Mouse (Mus musculus): ENCODE data around the gene Mecp2. TPM values are rescaled to one million over a fixed set of nuclear protein-coding genes. Genes with fewer than 3 reads are reported as not detected.

The Mecp2 gene
- polyA plus RNA-seq, 1 experiment from 2014 or later: 15.1 TPM

- H3K9me3 ChIP-seq: no peaks in the 10 kb centered on the region
- peak overlapping the region; percentile 92 for H3K27ac ChIP-seq
- no peaks in the 10 kb centered on the region for H3K27me3 ChIP-seq
- H3K4me2 ChIP-seq: peak overlapping the region; percentile 53
- H3K4me3 ChIP-seq: peak overlapping the region; percentile 65
- 23% methylated on average over 25 of the region's 56 CpGs for WGBS
- 0 out of 2 replicates have a peak, but pooled peaks cover 3% of the 10 kb centered on the region for H3K4me1 ChIP-seq
- peak; percentile 84 for ATAC-seq (ENCODE audit: borderline replicate concordance, extremely low read depth, low FRiP score, low TSS enrichment)
- H3K36me3 ChIP-seq: no peaks in the 10 kb centered on the region
- H3K9ac ChIP-seq: peak overlapping the region; percentile 66
Observed at GRCm38 (mm10) chrX:74084946-74085498, 50.1 kb downstream of the Mecp2 start.

GRCm38 (mm10) chrX:74084276-74084837 lies 50.8 kb downstream of the Mecp2 start:
- H3K4me1 ChIP-seq: 0 out of 2 replicates have a peak, but pooled peaks cover 3% of the 10 kb centered on the region
- H3K9ac ChIP-seq: peak overlapping the region; percentile 66
- H3K36me3 ChIP-seq: no peaks in the 10 kb centered on the region
- 22% methylated on average over 17 of the region's 17 CpGs for WGBS
- H3K27ac ChIP-seq: peak overlapping the region; percentile 92
- H3K4me2 ChIP-seq: peak overlapping the region; percentile 53
- H3K9me3 ChIP-seq: no peaks in the 10 kb centered on the region
- H3K27me3 ChIP-seq: no peaks in the 10 kb centered on the region
- no peak for ATAC-seq (ENCODE audit: borderline replicate concordance, extremely low read depth, low FRiP score, low TSS enrichment)
- H3K4me3 ChIP-seq: peak overlapping the region; percentile 65

GRCm38 (mm10) chrX:74070794-74071193 lies 64.4 kb downstream of the Mecp2 start:
- Histone ChIP-seq H3K27ac (no peak overlapping the region), H3K36me3 (no peaks in the 10 kb centered on the region), H3K4me2 (no peak overlapping the region), H3K4me1 (no peaks in the 10 kb centered on the region), H3K9ac (no peak overlapping the region), H3K4me3 (no peak overlapping the region), H3K9me3 (no peaks in the 10 kb centered on the region), H3K27me3 (no peaks in the 10 kb centered on the region)
- ATAC-seq (ENCODE audit: borderline replicate concordance, extremely low read depth, low FRiP score, low TSS enrichment): no peak

- H3K27ac ChIP-seq: no peak overlapping the region
- WGBS: 69% methylated on average over 9 of the region's 9 CpGs
Observed at GRCm38 (mm10) chrX:74067891-74068290, 67.3 kb downstream of the Mecp2 start.

GRCm38 (mm10) chrX:74045107-74045506 lies 90.1 kb downstream of the Mecp2 start:
- ATAC-seq (ENCODE audit: borderline replicate concordance, extremely low read depth, low FRiP score, low TSS enrichment): no peak
- no peaks in the 10 kb centered on the region for H3K9me3 ChIP-seq
- 26% methylated on average over 1 of the region's 1 CpGs for WGBS

More at GRCm38 (mm10) chrX:74067891-74068290, 67.3 kb downstream of the Mecp2 start:
- no peak overlapping the region for H3K4me3 ChIP-seq
- H3K9ac ChIP-seq: no peak overlapping the region
- no peaks in the 10 kb centered on the region for H3K27me3 ChIP-seq
- no peak overlapping the region for H3K4me2 ChIP-seq
- H3K9me3 ChIP-seq: no peaks in the 10 kb centered on the region
- H3K36me3 ChIP-seq: no peaks in the 10 kb centered on the region
- no peaks in the 10 kb centered on the region for H3K4me1 ChIP-seq
- no peak for ATAC-seq (ENCODE audit: borderline replicate concordance, extremely low read depth, low FRiP score, low TSS enrichment)

GRCm38 (mm10) chrX:74037702-74038375 lies 97.3 kb downstream of the Mecp2 start:
- no peak for ATAC-seq (ENCODE audit: borderline replicate concordance, extremely low read depth, low FRiP score, low TSS enrichment)
- no peaks in the 10 kb centered on the region; the same call in 1 of the 2 replicates for H3K27me3 ChIP-seq
- H3K4me3 ChIP-seq: no peak overlapping the region
- no peak overlapping the region for H3K4me2 ChIP-seq
- H3K36me3 ChIP-seq: peaks cover 6% of the 10 kb centered on the region; the same call in 1 of the 2 replicates
- H3K4me1 ChIP-seq: no peaks in the 10 kb centered on the region
- H3K9ac ChIP-seq: no peak overlapping the region
- no peak overlapping the region for H3K27ac ChIP-seq
- WGBS: 83% methylated on average over 5 of the region's 5 CpGs
- no peaks in the 10 kb centered on the region for H3K9me3 ChIP-seq

More at GRCm38 (mm10) chrX:74045107-74045506, 90.1 kb downstream of the Mecp2 start:
- Histone ChIP-seq H3K4me2 (no peak overlapping the region), H3K4me1 (no peaks in the 10 kb centered on the region), H3K27me3 (no peaks in the 10 kb centered on the region), H3K4me3 (no peak overlapping the region), H3K27ac (no peak overlapping the region), H3K9ac (no peak overlapping the region), H3K36me3 (no peaks in the 10 kb centered on the region)

- no peak overlapping the region for H3K4me3 ChIP-seq
- no peak for ATAC-seq (ENCODE audit: borderline replicate concordance, extremely low read depth, low FRiP score, low TSS enrichment)
- H3K9me3 ChIP-seq: no peaks in the 10 kb centered on the region
- H3K27ac ChIP-seq: no peak overlapping the region
- 59% methylated on average over 1 of the region's 1 CpGs for WGBS
- no peaks in the 10 kb centered on the region; the same call in 1 of the 2 replicates for H3K27me3 ChIP-seq
- H3K4me2 ChIP-seq: no peak overlapping the region
- H3K36me3 ChIP-seq: peaks cover 6% of the 10 kb centered on the region; the same call in 1 of the 2 replicates
- H3K9ac ChIP-seq: no peak overlapping the region
- H3K4me1 ChIP-seq: no peaks in the 10 kb centered on the region
Observed at GRCm38 (mm10) chrX:74030000-74030399, 105.2 kb downstream of the Mecp2 start.

- Histone ChIP-seq H3K4me1 (no peaks in the 10 kb centered on the region), H3K9me3 (no peaks in the 10 kb centered on the region), H3K36me3 (0 out of 2 replicates have a peak, but pooled peaks cover 11% of the 10 kb centered on the region), H3K4me2 (peak within 1 kb of the TSS; percentile 53), H3K27me3 (no peaks in the 10 kb centered on the region; the same call in 1 of the 2 replicates), H3K9ac (peak within 1 kb of the TSS; percentile 82), H3K27ac (peak within 1 kb of the TSS; percentile 72), H3K4me3 (peak within 1 kb of the TSS; percentile 68)
- ATAC-seq (ENCODE audit: borderline replicate concordance, extremely low read depth, low FRiP score, low TSS enrichment): peak; percentile 91
- WGBS: 10% methylated on average over 60 of the region's 72 CpGs
Observed at GRCm38 (mm10) chrX:74023188-74024049, 111.7 kb downstream of the Mecp2 start, which contains the start of gene Irak1. TSS of gene Irak1 (minus strand) at chrX:74023918.

GRCm38 (mm10) chrX:74022795-74023187 lies 112.4 kb downstream of the Mecp2 start:
- Histone ChIP-seq H3K9me3 (no peaks in the 10 kb centered on the region), H3K27ac (no peak overlapping the region), H3K9ac (peak overlapping the region; percentile 82), H3K4me3 (peak overlapping the region; percentile 68), H3K36me3 (0 out of 2 replicates have a peak, but pooled peaks cover 16% of the 10 kb centered on the region), H3K27me3 (no peaks in the 10 kb centered on the region; the same call in 1 of the 2 replicates), H3K4me1 (no peaks in the 10 kb centered on the region), H3K4me2 (peak overlapping the region; percentile 53)
- ATAC-seq (ENCODE audit: borderline replicate concordance, extremely low read depth, low FRiP score, low TSS enrichment): no peak
- 11% methylated on average over 6 of the region's 6 CpGs for WGBS

- Histone ChIP-seq H3K27me3 (no peaks in the 10 kb centered on the region), H3K4me1 (no peaks in the 10 kb centered on the region), H3K4me2 (no peak overlapping the region), H3K36me3 (peaks cover 18% of the 10 kb centered on the region; the same call in 1 of the 2 replicates), H3K9me3 (no peaks in the 10 kb centered on the region), H3K27ac (no peak overlapping the region), H3K4me3 (no peak overlapping the region), H3K9ac (no peak overlapping the region)
- ATAC-seq (ENCODE audit: borderline replicate concordance, extremely low read depth, low FRiP score, low TSS enrichment): no peak
- 91% methylated on average over 1 of the region's 1 CpGs for WGBS
Observed at GRCm38 (mm10) chrX:74014597-74014996, 120.6 kb downstream of the Mecp2 start.

GRCm38 (mm10) chrX:74008063-74008462 lies 127.1 kb downstream of the Mecp2 start:
- no peaks in the 10 kb centered on the region for H3K36me3 ChIP-seq
- no peaks in the 10 kb centered on the region for H3K9me3 ChIP-seq
- no peaks in the 10 kb centered on the region for H3K27me3 ChIP-seq
- H3K9ac ChIP-seq: no peak overlapping the region
- H3K4me2 ChIP-seq: no peak overlapping the region
- no peak overlapping the region for H3K4me3 ChIP-seq
- H3K27ac ChIP-seq: no peak overlapping the region
- WGBS: 51% methylated on average over 8 of the region's 8 CpGs
- no peak for ATAC-seq (ENCODE audit: borderline replicate concordance, extremely low read depth, low FRiP score, low TSS enrichment)
- H3K4me1 ChIP-seq: no peaks in the 10 kb centered on the region
